Mouse (Mus musculus): ENCODE results near the gene Rangap1. TPM values are rescaled to one million over a fixed set of nuclear protein-coding genes. Genes with fewer than 3 reads are reported as not detected.
A peak's percentile ranks its signal among the peaks of the same experiment; 100 is the strongest.

The Rangap1 gene
- polyA plus RNA-seq, 1 experiment from 2014 or later: 134 TPM

DNA sequence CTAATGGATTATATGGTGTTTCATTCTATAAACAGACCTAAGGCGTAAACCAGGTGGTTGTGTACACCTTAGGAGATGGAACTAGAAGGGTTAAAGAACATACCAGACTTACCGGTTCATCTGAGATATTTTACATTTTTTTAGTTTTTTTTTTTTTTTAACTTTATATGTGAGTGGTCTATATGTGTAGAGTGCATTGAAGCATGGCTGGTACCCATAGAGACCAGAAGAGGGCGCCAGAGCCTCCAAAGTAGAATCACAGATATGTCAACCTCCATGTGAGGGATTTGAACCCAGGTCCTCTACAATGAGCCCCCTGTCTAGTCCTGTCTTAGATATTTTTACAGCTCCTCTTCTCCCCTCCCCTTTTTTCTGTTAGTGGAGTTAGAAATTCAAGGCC, 47.5 kb downstream of the Rangap1 start:
- H3K4me2 ChIP-seq: no peak overlapping the region
- no peaks in the 10 kb centered on the region for H3K9me3 ChIP-seq (ENCODE audit: control insufficient read depth, low read length)
- ATAC-seq (replicated peaks; ENCODE audit: low FRiP score): no peak

DNA sequence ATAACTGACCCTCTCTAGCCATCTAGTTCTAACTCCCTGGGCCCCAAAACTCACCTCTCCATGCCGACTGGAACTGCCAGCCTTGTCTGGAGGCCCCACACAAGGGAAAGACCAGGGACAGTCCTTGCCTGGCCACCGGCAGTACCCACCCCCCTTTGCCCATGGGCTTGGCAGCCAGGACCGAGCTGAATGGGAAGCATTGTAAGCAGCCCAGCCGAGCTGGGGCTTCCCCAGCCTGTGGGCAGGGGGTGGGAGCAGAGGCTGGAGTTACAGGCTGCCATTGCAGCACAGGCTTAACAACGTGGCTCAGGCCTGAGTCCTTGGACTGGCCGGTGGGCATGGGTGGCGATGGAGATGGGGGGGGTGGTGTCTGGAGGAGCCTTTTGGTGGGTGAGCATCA, 48.2 kb downstream of the Rangap1 start, which contains the start of gene Chadl:
TSS of gene Chadl (minus strand) at position 113 of the 400 bp plus-strand sequence.
- Histone ChIP-seq H3K27ac (ENCODE audit: low read depth, low read length) (no peak within 1 kb of the TSS), H3K27me3 (replicated peaks; ENCODE audit: control insufficient read depth, insufficient read depth, low read length) (peaks cover 42% of the 10 kb centered on the region), H3K9ac (ENCODE audit: low read depth, low read length) (no peak within 1 kb of the TSS), H3K9me3 (ENCODE audit: control insufficient read depth, low read length) (no peaks in the 10 kb centered on the region), H3K4me1 (replicated peaks; ENCODE audit: control insufficient read depth, insufficient read depth, low read length) (peaks cover 10% of the 10 kb centered on the region; the same call in 1 of the 2 replicates), H3K36me3 (ENCODE audit: control insufficient read depth, insufficient read depth, low read length) (no peaks in the 10 kb centered on the region), H3K4me3 (ENCODE audit: low read depth, low read length) (no peak within 1 kb of the TSS), H3K4me2 (no peak within 1 kb of the TSS)
- ATAC-seq (replicated peaks; ENCODE audit: low FRiP score) (no peak), DNase-seq (ENCODE audit: low spot score) (no peak)
- 61% methylated on average over 7 of the region's 7 CpGs for WGBS

More for the DNA sequence above, 47.5 kb downstream of the Rangap1 start:
- Histone ChIP-seq H3K27ac (ENCODE audit: low read depth, low read length) (no peak overlapping the region), H3K4me3 (ENCODE audit: low read depth, low read length) (no peak overlapping the region), H3K36me3 (ENCODE audit: control insufficient read depth, insufficient read depth, low read length) (peaks cover 1% of the 10 kb centered on the region; the same call in 1 of the 2 replicates), H3K27me3 (replicated peaks; ENCODE audit: control insufficient read depth, insufficient read depth, low read length) (peaks cover 35% of the 10 kb centered on the region), H3K4me1 (replicated peaks; ENCODE audit: control insufficient read depth, insufficient read depth, low read length) (peaks cover 10% of the 10 kb centered on the region; the same call in 1 of the 2 replicates), H3K9ac (ENCODE audit: low read depth, low read length) (no peak overlapping the region)
- 46% methylated on average over 3 of the region's 3 CpGs for WGBS
- DNase-seq (ENCODE audit: low spot score): no peak

DNA sequence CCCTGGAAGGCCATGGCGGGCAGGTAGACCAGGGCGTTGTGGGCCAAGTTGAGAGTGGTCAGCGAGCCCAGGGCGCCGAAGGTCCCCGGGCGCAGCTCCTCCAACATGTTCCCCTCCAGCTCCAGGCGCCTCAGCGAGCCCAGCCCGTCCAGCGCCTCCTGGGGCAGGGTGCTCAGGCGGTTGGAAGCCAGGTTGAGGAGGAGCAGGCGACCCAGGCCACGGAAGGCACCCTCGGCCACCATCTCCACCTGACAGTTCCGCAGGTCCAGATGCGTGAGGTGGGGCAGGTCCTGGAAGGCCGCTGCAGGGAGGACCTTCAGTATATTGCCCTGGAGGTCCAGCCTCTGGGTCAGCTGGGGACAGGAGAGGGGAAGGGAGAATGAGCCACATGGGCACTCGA, 50.4 kb downstream of the Rangap1 start:
- Histone ChIP-seq H3K4me2 (peak overlapping the region; percentile 71), H3K9me3 (ENCODE audit: control insufficient read depth, low read length) (no peaks in the 10 kb centered on the region), H3K27ac (ENCODE audit: low read depth, low read length) (no peak overlapping the region), H3K27me3 (replicated peaks; ENCODE audit: control insufficient read depth, insufficient read depth, low read length) (peaks cover 50% of the 10 kb centered on the region), H3K9ac (ENCODE audit: low read depth, low read length) (peak overlapping the region; percentile 15; the same call in 1 of the 2 replicates), H3K4me3 (ENCODE audit: low read depth, low read length) (peak overlapping the region; percentile 47), H3K36me3 (ENCODE audit: control insufficient read depth, insufficient read depth, low read length) (no peaks in the 10 kb centered on the region), H3K4me1 (replicated peaks; ENCODE audit: control insufficient read depth, insufficient read depth, low read length) (peaks cover 10% of the 10 kb centered on the region; the same call in 1 of the 2 replicates)
- ATAC-seq (replicated peaks; ENCODE audit: low FRiP score): no peak
- no peak for DNase-seq (ENCODE audit: low spot score)
- 32% methylated on average over 19 of the region's 19 CpGs for WGBS

DNA sequence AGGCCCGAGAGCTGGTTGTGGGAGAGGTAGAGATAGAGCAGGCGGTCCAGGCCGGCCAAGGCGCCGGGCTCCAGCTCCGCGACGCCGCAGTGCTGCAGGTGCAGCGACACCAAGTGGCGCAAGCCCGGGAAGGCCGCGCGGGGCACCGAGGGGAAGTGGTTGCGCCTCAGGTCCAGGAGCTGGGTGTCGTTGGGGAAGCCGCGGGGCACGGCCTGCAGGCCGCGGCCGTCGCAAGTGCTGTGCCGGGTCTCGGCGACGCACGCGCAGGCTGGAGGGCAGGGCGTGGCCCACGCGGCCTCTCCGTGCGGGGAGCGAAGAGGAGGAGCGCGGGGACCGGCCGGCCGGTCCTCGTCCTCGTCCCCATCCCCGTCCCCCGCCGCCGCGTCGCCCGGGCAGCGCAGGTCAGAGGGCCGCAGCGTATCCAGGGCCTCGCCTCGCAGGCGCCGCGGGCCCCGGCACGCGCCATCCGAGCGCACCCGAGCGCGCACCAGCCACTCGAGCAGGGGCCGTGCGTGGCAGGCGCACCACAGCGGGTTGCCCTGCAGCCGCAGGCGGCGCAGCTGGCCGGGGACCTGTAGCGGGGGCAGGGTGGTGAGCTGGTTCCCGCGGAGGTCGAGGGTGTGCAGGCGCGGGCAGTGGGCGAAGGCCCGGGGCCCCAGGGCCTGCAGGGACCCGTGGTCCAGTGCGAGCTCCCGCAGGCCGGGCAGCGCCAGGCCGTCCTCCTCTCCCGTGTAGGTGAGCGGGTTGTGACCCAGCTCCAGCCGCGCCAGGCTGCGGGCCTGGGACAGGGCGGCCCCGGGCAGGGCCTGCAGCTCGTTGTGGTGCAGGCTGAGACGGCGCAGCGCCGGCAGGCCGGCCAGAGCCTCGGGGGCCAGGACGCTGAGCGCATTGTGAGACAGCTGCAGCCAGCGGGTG, 51.1 kb downstream of the Rangap1 start:
- no peaks in the 10 kb centered on the region for H3K9me3 ChIP-seq (ENCODE audit: control insufficient read depth, low read length)
- H3K27ac ChIP-seq (ENCODE audit: low read depth, low read length): no peak overlapping the region
- ATAC-seq (replicated peaks; ENCODE audit: low FRiP score) (peak; percentile 72), DNase-seq (ENCODE audit: low spot score) (peak; percentile 83)
- H3K4me1 ChIP-seq (replicated peaks; ENCODE audit: control insufficient read depth, insufficient read depth, low read length): peaks cover 10% of the 10 kb centered on the region; the same call in 1 of the 2 replicates
- peak overlapping the region; percentile 47 for H3K4me3 ChIP-seq (ENCODE audit: low read depth, low read length)
- H3K36me3 ChIP-seq (ENCODE audit: control insufficient read depth, insufficient read depth, low read length): no peaks in the 10 kb centered on the region
- H3K4me2 ChIP-seq: peak overlapping the region; percentile 71
- peak overlapping the region; percentile 15 for H3K9ac ChIP-seq (ENCODE audit: low read depth, low read length)
- WGBS: 2% methylated on average over 91 of the region's 107 CpGs
- H3K27me3 ChIP-seq (replicated peaks; ENCODE audit: control insufficient read depth, insufficient read depth, low read length): peaks cover 50% of the 10 kb centered on the region

DNA sequence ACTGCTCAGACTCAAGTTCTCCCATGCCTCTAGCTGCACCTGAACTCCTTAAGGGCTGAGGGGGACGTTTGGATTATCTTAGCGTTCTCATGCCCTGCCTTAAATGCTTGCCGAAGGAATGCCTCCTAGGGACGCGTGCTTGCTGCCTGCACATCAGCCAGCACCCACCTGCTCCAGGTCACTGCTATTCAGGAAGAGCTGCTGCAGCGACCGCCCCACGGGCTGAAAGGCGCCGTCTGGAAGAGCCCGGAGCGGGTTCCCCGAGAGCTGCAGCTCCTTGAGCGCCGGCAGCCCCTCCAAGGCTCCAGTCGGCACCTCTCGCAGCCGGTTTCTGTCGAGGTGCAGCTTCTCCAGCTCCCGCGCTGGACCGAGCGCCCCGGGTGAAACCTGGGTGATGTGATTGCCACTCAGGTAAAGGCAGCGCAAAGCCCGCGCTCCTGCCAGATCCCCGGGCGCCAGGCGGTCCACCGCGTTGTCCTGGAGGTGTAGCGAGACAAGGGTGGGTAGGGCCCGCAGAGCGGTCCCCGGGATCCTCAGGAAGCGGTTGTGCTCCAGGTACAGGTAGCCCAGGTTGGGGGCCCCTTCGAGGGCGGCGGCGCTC, 51.9 kb downstream of the Rangap1 start:
- Histone ChIP-seq H3K4me2 (peak overlapping the region; percentile 71), H3K27me3 (replicated peaks; ENCODE audit: control insufficient read depth, insufficient read depth, low read length) (peaks cover 50% of the 10 kb centered on the region), H3K36me3 (ENCODE audit: control insufficient read depth, insufficient read depth, low read length) (no peaks in the 10 kb centered on the region), H3K27ac (ENCODE audit: low read depth, low read length) (no peak overlapping the region), H3K9ac (ENCODE audit: low read depth, low read length) (peak overlapping the region; percentile 15; the same call in 1 of the 2 replicates), H3K4me3 (ENCODE audit: low read depth, low read length) (peak overlapping the region; percentile 47), H3K9me3 (ENCODE audit: control insufficient read depth, low read length) (no peaks in the 10 kb centered on the region), H3K4me1 (replicated peaks; ENCODE audit: control insufficient read depth, insufficient read depth, low read length) (peaks cover 10% of the 10 kb centered on the region; the same call in 1 of the 2 replicates)
- ATAC-seq (replicated peaks; ENCODE audit: low FRiP score) (no peak; the same call in 1 of the 2 replicates), DNase-seq (ENCODE audit: low spot score) (no peak)
- WGBS: 8% methylated on average over 41 of the region's 41 CpGs

DNA sequence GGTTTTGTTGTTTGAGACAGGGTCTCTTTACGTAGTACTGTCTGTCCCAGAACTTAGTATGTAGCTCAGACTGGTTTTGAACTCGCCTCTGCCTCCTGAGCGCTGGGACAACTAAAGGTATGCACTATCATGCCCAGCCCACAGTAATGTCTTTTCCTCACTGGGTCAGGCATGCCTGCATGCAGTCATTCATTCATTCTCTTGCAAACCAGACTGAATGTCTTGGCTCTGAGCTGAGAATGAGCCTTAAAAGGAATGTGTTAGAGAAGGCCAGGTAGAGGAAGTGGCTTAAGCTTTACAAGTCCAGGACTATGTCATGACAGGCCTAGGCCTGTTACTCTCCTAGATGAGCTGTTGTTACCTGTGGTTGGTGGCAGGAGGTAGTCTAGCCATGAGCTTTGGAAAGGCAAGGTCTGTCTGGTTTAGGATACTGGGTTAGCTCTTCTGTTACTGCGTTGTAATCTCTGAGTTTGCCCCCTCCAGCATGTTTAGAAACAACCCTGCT, 65.0 kb downstream of the Rangap1 start:
- ATAC-seq (replicated peaks; ENCODE audit: low FRiP score) (no peak), DNase-seq (ENCODE audit: low spot score) (no peak)
- Histone ChIP-seq H3K27ac (ENCODE audit: low read depth, low read length) (no peak overlapping the region), H3K36me3 (ENCODE audit: control insufficient read depth, insufficient read depth, low read length) (peaks cover 39% of the 10 kb centered on the region), H3K4me3 (ENCODE audit: low read depth, low read length) (no peak overlapping the region), H3K9me3 (ENCODE audit: control insufficient read depth, low read length) (no peaks in the 10 kb centered on the region), H3K9ac (ENCODE audit: low read depth, low read length) (no peak overlapping the region), H3K4me2 (no peak overlapping the region), H3K27me3 (replicated peaks; ENCODE audit: control insufficient read depth, insufficient read depth, low read length) (no peaks in the 10 kb centered on the region), H3K4me1 (replicated peaks; ENCODE audit: control insufficient read depth, insufficient read depth, low read length) (no peaks in the 10 kb centered on the region)
- WGBS: 89% methylated on average over 4 of the region's 4 CpGs

DNA sequence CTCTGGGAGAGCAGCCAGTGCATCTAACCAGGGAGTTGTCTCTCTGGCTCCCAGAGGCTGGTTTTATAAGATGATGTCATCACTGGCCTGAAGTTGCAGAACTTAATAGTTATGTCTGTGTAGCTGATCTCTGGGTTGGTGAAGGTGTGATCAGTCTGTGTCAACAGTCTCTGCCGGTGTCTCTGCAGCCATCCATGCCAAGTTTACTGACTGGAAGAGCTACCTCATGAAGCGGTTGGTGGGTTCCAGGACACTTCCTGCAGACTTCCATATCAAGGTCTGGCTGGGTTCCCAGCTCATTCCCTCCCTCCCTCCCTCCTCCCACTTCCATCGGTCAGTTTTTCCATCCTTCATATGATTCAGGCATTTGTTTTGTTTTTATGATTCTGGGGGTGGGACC, 68.7 kb downstream of the Rangap1 start:
- Histone ChIP-seq H3K36me3 (ENCODE audit: control insufficient read depth, insufficient read depth, low read length) (peaks cover 13% of the 10 kb centered on the region), H3K27ac (ENCODE audit: low read depth, low read length) (no peak overlapping the region), H3K4me3 (ENCODE audit: low read depth, low read length) (no peak overlapping the region), H3K9ac (ENCODE audit: low read depth, low read length) (no peak overlapping the region), H3K4me1 (replicated peaks; ENCODE audit: control insufficient read depth, insufficient read depth, low read length) (no peaks in the 10 kb centered on the region), H3K27me3 (replicated peaks; ENCODE audit: control insufficient read depth, insufficient read depth, low read length) (no peaks in the 10 kb centered on the region), H3K4me2 (no peak overlapping the region), H3K9me3 (ENCODE audit: control insufficient read depth, low read length) (no peaks in the 10 kb centered on the region)
- 88% methylated on average over 3 of the region's 3 CpGs for WGBS
- ATAC-seq (replicated peaks; ENCODE audit: low FRiP score) (no peak), DNase-seq (ENCODE audit: low spot score) (no peak)

DNA sequence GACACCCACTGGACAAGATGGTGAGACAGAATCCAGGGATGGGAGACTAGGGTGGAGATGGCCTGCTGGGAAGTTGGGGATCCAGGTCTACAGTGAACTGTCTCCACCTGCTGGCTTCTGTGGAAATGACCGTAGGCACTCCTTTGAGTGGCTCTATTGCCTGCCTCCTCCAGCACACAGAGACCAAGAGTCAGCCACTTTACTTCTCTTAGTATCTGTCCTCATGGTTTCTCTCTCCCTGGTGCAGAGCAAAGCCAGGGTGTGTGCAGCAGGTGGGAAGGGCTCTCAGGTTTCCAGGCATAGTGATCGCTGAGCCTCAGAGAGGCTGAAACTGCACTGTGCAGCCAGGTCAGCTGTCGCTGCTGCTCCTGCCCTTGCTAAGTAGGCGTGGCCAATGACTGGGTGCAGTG, 75.1 kb downstream of the Rangap1 start:
- WGBS: 86% methylated on average over 4 of the region's 4 CpGs
- no peak for DNase-seq (ENCODE audit: low spot score)
- Histone ChIP-seq H3K27me3 (replicated peaks; ENCODE audit: control insufficient read depth, insufficient read depth, low read length) (no peaks in the 10 kb centered on the region), H3K4me2 (no peak overlapping the region), H3K4me3 (ENCODE audit: low read depth, low read length) (no peak overlapping the region), H3K9me3 (ENCODE audit: control insufficient read depth, low read length) (no peaks in the 10 kb centered on the region), H3K36me3 (ENCODE audit: control insufficient read depth, insufficient read depth, low read length) (peaks cover 30% of the 10 kb centered on the region), H3K9ac (ENCODE audit: low read depth, low read length) (no peak overlapping the region), H3K27ac (ENCODE audit: low read depth, low read length) (no peak overlapping the region), H3K4me1 (replicated peaks; ENCODE audit: control insufficient read depth, insufficient read depth, low read length) (no peaks in the 10 kb centered on the region; the same call in 1 of the 2 replicates)
- ATAC-seq (replicated peaks; ENCODE audit: low FRiP score): peak; percentile 31; the same call in 1 of the 2 replicates

All from liver, embryonic 11.5 days (tissue).